Mouse (Mus musculus): ENCODE measurements at regions not wholly inside any gene's neighbourhood (a gene's known extent, or its start where the extent isn't known, plus 50 kb on each side); places are given as distances from the start of the nearest gene placed in this dataset.

DNA sequence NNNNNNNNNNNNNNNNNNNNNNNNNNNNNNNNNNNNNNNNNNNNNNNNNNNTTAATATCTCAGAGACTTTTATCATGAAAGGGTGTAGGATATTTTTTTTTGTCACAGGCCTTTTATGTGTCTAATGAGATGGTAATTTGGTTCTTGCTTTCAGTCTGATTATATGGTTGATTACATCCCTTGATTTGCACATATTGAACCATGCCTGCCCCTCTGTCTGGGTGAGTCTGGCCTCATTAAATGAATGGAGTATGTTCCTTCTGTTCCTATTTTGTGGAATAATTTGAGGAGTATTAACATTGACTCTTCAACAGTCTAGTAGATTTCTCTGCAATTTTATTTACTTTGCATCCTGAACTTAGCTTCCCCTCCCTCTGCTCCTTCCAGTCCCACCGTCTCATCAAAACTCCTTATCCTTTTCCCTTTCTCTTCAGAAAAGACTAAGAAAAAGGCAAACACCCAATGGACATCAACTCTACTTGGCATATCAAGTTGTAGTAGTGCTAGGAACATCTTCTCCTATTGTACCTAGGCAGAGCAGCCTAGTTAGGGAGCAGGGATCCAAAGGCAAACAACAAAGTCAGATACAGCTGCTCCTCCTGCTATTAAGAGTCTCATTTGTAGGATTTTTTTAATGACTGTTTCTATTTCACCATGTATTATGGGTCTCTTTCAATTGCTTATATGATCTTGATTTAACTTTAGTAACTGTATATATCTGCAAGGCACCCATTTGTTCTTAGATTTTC, 1185.0 kb upstream of the Cdh7 start:
- DNase-seq: peak; percentile 1
- intact Hi-C loops (cut with DNase I): no loop called here

DNA sequence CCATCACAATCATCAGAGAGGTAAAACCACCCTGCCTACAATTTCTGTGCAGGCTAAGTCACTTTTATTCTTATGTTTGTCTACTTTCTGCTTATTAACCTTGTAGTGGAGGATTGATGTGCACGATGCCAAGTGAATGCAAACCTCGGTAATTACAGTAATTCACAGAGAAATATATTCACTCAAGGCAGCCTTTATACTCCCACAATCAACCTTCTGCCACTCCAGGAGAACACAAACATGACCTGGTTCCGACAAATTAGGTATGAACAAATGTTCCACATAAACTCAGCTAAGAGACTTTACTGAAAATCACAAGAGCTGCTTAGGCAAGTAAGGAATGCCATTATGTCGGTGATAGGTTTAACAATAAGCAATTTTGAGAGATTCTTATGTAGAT, 1182.1 kb upstream of the Cdh7 start:
- DNase-seq: no peak
- intact Hi-C loops (cut with DNase I): no loop called here

DNA sequence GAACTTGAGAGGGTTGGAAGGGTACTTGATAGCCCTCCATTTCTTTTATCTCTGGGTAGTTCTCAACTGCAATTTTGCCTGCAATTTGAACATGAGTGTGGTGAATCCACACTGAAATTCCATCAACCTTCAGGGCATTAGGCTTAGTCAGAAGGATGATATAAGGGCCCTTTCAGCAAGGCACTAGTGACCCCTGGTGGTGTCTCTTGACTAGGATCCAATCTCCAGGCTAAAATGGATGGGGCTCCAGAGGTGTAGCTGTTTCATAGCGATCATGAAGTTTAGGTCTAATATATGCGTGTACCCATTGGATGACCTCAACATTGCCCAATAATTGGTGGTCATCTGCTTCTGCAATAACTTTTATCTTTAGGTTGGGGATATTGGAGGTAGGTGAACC, 1155.0 kb upstream of the Cdh7 start:
- intact Hi-C loops (cut with DNase I): no loop called here
- DNase-seq: peak; percentile 1
